Mouse (Mus musculus): ENCODE data around the gene Tekt5. TPM values are rescaled to one million over a fixed set of nuclear protein-coding genes. Genes with fewer than 3 reads are reported as not detected.

The Tekt5 gene
- polyA plus RNA-seq, 1 experiment from 2014 or later = 2.1 TPM

GRCm38 (mm10) chr16:10327563-10328333, 67.5 kb downstream of the Tekt5 start:
- Histone ChIP-seq H3K9me3 (no peaks in the 10 kb centered on the region), H3K27ac (no peak overlapping the region), H3K9ac (replicated peaks) (no peak overlapping the region), H3K4me1 (replicated peaks) (no peaks in the 10 kb centered on the region), H3K4me2 (replicated peaks) (no peak overlapping the region), H3K36me3 (no peaks in the 10 kb centered on the region), H3K4me3 (replicated peaks) (no peak overlapping the region), H3K27me3 (no peaks in the 10 kb centered on the region)
- ATAC-seq = no peak
- 71% methylated on average over 13 of the region's 13 CpGs for WGBS

DNA sequence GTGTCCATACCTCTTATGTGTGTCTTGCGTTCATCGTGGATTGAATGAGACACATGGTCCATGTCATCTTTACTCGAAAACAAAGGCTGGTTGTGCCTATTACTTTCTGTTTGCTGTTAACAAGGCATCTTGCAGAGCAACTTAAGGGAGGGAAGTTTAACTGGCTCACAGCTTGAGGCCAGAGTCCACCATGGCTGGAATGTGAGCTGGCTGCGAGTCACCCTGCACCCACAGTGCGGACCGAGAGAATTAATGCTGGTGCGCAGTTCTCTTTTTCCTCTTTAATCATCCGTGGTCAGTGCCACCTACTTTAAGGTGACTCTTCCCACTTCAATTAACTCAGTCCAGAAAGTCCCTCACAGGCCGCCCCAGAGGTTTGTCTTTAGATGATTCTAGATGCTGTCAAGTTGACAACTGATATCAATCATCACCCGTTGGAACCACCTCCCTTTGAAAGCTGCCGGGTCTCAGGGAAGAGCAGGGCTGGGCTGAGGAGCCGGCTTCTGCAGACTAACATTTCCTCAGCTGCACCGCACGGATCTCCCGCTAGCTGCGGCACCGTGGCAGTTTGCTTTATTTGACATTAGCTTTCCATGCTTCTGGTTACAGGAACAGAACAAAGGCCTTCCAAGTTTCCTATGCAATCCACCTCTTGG, 75.2 kb downstream of the Tekt5 start:
- no peak overlapping the region for H3K27ac ChIP-seq
- WGBS = 63% methylated on average over 17 of the region's 17 CpGs
- no peaks in the 10 kb centered on the region for H3K36me3 ChIP-seq
- no peaks in the 10 kb centered on the region for H3K9me3 ChIP-seq
- H3K4me1 ChIP-seq (replicated peaks) = no peaks in the 10 kb centered on the region
- no peak overlapping the region for H3K9ac ChIP-seq (replicated peaks)
- H3K27me3 ChIP-seq = no peaks in the 10 kb centered on the region
- no peak for ATAC-seq
- H3K4me2 ChIP-seq (replicated peaks) = no peak overlapping the region
- H3K4me3 ChIP-seq (replicated peaks) = no peak overlapping the region

GRCm38 (mm10) chr16:10317197-10317544, 78.1 kb downstream of the Tekt5 start:
- H3K27ac ChIP-seq = no peak overlapping the region
- WGBS = 62% methylated on average over 4 of the region's 4 CpGs
- no peaks in the 10 kb centered on the region for H3K36me3 ChIP-seq
- no peak overlapping the region for H3K4me3 ChIP-seq (replicated peaks)
- no peak for ATAC-seq
- no peak overlapping the region for H3K4me2 ChIP-seq (replicated peaks)
- no peak overlapping the region for H3K9ac ChIP-seq (replicated peaks)
- H3K4me1 ChIP-seq (replicated peaks) = peaks cover 11% of the 10 kb centered on the region
- H3K9me3 ChIP-seq = no peaks in the 10 kb centered on the region
- peaks cover 21% of the 10 kb centered on the region for H3K27me3 ChIP-seq

DNA sequence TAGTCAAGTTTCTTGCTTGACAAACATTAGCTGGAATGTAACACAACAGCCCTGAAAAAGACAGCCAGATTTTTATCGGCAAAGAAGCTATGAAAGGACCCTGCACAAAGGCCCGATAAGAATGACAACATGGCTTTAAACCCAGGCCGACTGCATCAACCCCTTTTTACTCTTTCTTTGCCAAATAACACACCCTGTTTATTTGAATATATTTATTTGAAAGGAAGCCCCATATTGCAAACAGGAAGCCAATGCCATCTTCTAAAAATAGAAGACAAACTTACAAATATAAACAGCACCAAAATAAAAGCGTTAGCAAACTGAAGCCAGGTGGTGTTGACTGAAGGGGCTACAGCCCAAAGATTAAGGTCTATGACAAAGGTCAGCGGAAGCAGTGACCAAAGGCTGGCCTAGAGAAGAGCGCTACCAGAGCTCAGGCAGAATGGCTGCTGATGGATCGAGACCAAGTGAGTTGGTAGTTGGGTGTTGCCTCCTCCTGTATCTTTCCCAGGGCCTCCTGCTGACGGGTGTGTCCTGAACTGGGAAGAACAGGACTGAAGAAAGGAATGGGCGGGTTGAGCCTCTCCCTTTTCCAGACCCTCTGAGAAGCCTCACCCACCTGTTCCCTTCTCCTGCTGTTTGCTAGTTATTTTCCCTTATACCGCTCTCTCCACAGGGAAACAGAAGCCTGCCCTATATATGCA, 78.6 kb downstream of the Tekt5 start:
- Histone ChIP-seq H3K36me3 (no peaks in the 10 kb centered on the region), H3K4me2 (replicated peaks) (no peak overlapping the region), H3K27ac (no peak overlapping the region), H3K9ac (replicated peaks) (no peak overlapping the region), H3K9me3 (no peaks in the 10 kb centered on the region), H3K27me3 (peaks cover 23% of the 10 kb centered on the region), H3K4me1 (replicated peaks) (peaks cover 11% of the 10 kb centered on the region), H3K4me3 (replicated peaks) (no peak overlapping the region)
- 84% methylated on average over 10 of the region's 10 CpGs for WGBS
- ATAC-seq = no peak

- Histone ChIP-seq H3K27me3 (peaks cover 30% of the 10 kb centered on the region), H3K4me1 (replicated peaks) (peaks cover 11% of the 10 kb centered on the region), H3K4me2 (replicated peaks) (peak within 1 kb of the TSS; percentile 81), H3K4me3 (replicated peaks) (peak within 1 kb of the TSS; percentile 46), H3K27ac (no peak within 1 kb of the TSS), H3K9me3 (no peaks in the 10 kb centered on the region), H3K9ac (replicated peaks) (peak within 1 kb of the TSS; percentile 55), H3K36me3 (no peaks in the 10 kb centered on the region)
- 0% methylated on average over 36 of the region's 40 CpGs for WGBS
- peak; percentile 79 for ATAC-seq
Measured at GRCm38 (mm10) chr16:10313646-10314088, 81.6 kb downstream of the Tekt5 start, which contains the start of gene Emp2. TSS of gene Emp2 (minus strand) at chr16:10313968.

DNA sequence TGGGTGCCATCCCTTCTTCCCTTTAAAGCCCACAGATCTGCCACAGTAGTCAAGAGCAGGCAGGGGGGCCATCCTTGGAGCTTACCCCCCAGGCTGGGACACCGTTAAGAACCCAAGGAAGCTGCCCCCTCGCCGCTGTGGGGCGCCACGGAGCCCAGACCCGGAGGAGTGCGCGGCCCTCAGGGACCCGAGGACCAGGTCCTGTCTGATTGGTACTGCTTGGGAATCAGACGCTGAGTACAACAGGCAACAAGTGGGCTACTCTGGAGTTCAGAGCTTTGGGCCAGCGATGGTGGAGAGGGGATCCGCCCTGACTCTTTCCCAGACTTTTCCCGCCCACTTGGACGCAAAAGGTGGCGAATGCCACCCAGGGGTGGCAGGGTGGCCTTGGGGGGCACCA, 82.1 kb downstream of the Tekt5 start:
- peak overlapping the region; percentile 55 for H3K9ac ChIP-seq (replicated peaks)
- WGBS = 4% methylated on average over 15 of the region's 15 CpGs
- peaks cover 11% of the 10 kb centered on the region for H3K4me1 ChIP-seq (replicated peaks)
- no peak overlapping the region for H3K27ac ChIP-seq
- no peaks in the 10 kb centered on the region for H3K9me3 ChIP-seq
- ATAC-seq = peak; percentile 74
- peak overlapping the region; percentile 46 for H3K4me3 ChIP-seq (replicated peaks)
- peak overlapping the region; percentile 81 for H3K4me2 ChIP-seq (replicated peaks)
- H3K36me3 ChIP-seq = no peaks in the 10 kb centered on the region
- H3K27me3 ChIP-seq = peaks cover 30% of the 10 kb centered on the region

DNA sequence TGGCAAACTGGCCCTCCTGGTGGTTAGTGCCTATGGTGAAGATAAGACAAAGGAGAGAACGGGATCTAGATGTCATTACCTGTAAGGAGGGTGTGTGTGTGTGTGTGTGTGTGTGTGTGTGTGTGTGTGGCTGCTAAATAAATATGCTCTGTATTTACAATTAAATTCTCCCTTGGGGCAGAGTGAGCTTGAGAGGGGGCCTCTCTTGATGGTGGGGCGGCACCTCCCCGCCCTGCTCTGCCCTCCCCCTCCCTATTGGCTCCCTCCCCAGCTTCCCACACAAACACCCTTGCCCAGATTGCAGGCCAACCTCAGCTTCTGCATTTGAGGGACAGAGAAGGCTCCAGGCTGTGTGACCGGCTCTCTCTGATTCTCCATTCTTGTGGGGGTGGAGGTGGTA, 83.3 kb downstream of the Tekt5 start:
- Histone ChIP-seq H3K27ac (no peak overlapping the region), H3K9ac (replicated peaks) (no peak overlapping the region), H3K4me2 (replicated peaks) (no peak overlapping the region), H3K36me3 (no peaks in the 10 kb centered on the region), H3K4me3 (replicated peaks) (no peak overlapping the region), H3K9me3 (no peaks in the 10 kb centered on the region), H3K4me1 (replicated peaks) (peaks cover 11% of the 10 kb centered on the region), H3K27me3 (peaks cover 30% of the 10 kb centered on the region)
- ATAC-seq = no peak
- 89% methylated on average over 4 of the region's 4 CpGs for WGBS

GRCm38 (mm10) chr16:10311086-10311485, 84.2 kb downstream of the Tekt5 start:
- no peaks in the 10 kb centered on the region for H3K9me3 ChIP-seq
- no peak overlapping the region for H3K27ac ChIP-seq
- H3K4me3 ChIP-seq (replicated peaks) = no peak overlapping the region
- peaks cover 30% of the 10 kb centered on the region for H3K27me3 ChIP-seq
- 73% methylated on average over 3 of the region's 3 CpGs for WGBS
- H3K9ac ChIP-seq (replicated peaks) = no peak overlapping the region
- peaks cover 11% of the 10 kb centered on the region for H3K4me1 ChIP-seq (replicated peaks)
- H3K36me3 ChIP-seq = no peaks in the 10 kb centered on the region
- no peak for ATAC-seq
- H3K4me2 ChIP-seq (replicated peaks) = no peak overlapping the region

GRCm38 (mm10) chr16:10310507-10310906, 84.8 kb downstream of the Tekt5 start:
- 87% methylated on average over 5 of the region's 5 CpGs for WGBS
- no peak for ATAC-seq
- no peak overlapping the region for H3K4me2 ChIP-seq (replicated peaks)
- H3K4me1 ChIP-seq (replicated peaks) = peaks cover 11% of the 10 kb centered on the region
- no peak overlapping the region for H3K9ac ChIP-seq (replicated peaks)
- peaks cover 30% of the 10 kb centered on the region for H3K27me3 ChIP-seq
- H3K9me3 ChIP-seq = no peaks in the 10 kb centered on the region
- no peak overlapping the region for H3K4me3 ChIP-seq (replicated peaks)
- no peak overlapping the region for H3K27ac ChIP-seq
- no peaks in the 10 kb centered on the region for H3K36me3 ChIP-seq

Other genes starting within 250 kb of the Tekt5 start
- gene Rpl39l, start 225.3 kb downstream of the Tekt5 start, polyA plus RNA-seq (2015; fragmentation: Nextera tagmentation; extraction: Ambion mirVana) = not detected in 2 replicates
- gene Atf7ip2, start 202.8 kb downstream of the Tekt5 start, polyA plus RNA-seq (2015; fragmentation: Nextera tagmentation; extraction: Ambion mirVana) = 0.23 and 0.28 TPM in 2 replicates
- 2.9 and 3.1 TPM in 2 replicates for gene Emp2, start 81.5 kb downstream of the Tekt5 start, polyA plus RNA-seq (2015; fragmentation: Nextera tagmentation; extraction: Ambion mirVana)
- 52.2 and 53.3 TPM in 2 replicates for gene Nubp1, start 16.5 kb upstream of the Tekt5 start, polyA plus RNA-seq (2015; fragmentation: Nextera tagmentation; extraction: Ambion mirVana)
- gene Tvp23a, start 51.9 kb upstream of the Tekt5 start, polyA plus RNA-seq (2015; fragmentation: Nextera tagmentation; extraction: Ambion mirVana) = 42.9 and 44.1 TPM in 2 replicates
- gene Ciita, start 84.6 kb upstream of the Tekt5 start, polyA plus RNA-seq (2015; fragmentation: Nextera tagmentation; extraction: Ambion mirVana) = 0.40 and 0.67 TPM in 2 replicates
- 14.8 and 18.2 TPM in 2 replicates for gene Dexi, start 147.6 kb upstream of the Tekt5 start, polyA plus RNA-seq (2015; fragmentation: Nextera tagmentation; extraction: Ambion mirVana)
- 65.7 and 70.2 TPM in 2 replicates for gene Clec16a, start 149.8 kb upstream of the Tekt5 start, polyA plus RNA-seq (2015; fragmentation: Nextera tagmentation; extraction: Ambion mirVana)

Measured in midbrain, embryonic 13.5 days (tissue).